Mouse (Mus musculus): ENCODE measurements around the gene Lnpk.

Lnpk gene

GRCm38 (mm10) chr2:74490186-74490585 lies 89.0 kb downstream of the Lnpk start:
- no peak for DNase-seq (ENCODE audit: low read depth)

DNA sequence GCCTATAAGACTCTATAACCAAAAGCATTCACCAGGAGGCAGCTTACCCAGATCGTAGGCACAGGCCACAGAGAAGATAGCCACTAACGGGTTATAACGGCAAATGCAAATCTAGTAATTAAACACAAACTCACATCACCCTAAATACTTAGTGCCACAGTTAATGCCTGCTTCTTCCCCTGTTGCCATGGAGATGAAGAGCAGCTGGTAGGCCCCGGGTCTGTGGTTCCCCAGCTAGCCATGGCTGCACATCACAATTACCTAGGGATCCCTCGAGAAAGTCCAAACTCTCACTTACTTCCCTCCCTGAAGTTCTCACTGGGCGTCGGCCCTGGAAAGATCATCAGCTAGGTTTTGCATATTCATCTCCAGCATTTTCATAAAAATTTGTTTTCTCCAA lies 90.8 kb downstream of the Lnpk start:
- no peak for DNase-seq (ENCODE audit: low read depth)

DNA sequence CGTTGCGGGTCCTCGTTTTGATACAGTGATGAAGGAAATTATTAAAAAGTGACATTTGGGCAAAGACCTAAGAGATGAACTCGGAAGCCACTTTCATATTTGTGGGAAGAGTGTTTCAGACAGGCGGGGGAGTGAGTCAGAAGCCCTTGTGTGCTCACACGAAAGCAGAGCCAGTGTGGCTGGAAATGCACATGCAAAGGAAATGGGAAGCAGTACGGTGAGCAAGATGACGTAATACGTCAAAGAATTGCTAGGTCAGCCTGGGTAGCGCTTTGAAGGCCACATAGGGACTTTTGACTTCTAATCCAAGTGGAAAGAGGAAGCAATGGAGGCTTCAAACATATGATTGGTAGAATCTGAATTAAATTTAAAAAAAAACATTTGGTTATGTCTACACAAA lies 96.6 kb downstream of the Lnpk start:
- no peak for DNase-seq (ENCODE audit: low read depth)

- no peak for DNase-seq (ENCODE audit: low read depth)
Measured at GRCm38 (mm10) chr2:74482086-74482485, 97.1 kb downstream of the Lnpk start.
